Mouse (Mus musculus) left cerebral cortex, postnatal 14 days (tissue): Measurements from ENCODE around the gene Agtrap. TPM values are rescaled to one million over a fixed set of nuclear protein-coding genes. Genes with fewer than 3 reads are reported as not detected.

Experiments
- DNase-seq, 2 experiments: peaks; one replicate each; pipeline ENCODE4 v3.0.0; 2021 to 2022; ENCODE audit warnings: low spot score in 2 of 2, mixed read lengths in 1 of 2
- intact Hi-C: fragments of 180-260 bp; cut with DNase I; formaldehyde crosslinking; loops from one replicate; pipeline ENCODE4 v1.15.1; 2025
- total RNA-seq, 2 experiments: library from RNA; stranded (reverse); gene quantifications; 2 replicates each; pipeline ENCODE4 v1.2.3; 2021

Gene Agtrap
- total RNA-seq, 2 experiments from 2014 or later: 5.8 to 8.1 TPM

DNA sequence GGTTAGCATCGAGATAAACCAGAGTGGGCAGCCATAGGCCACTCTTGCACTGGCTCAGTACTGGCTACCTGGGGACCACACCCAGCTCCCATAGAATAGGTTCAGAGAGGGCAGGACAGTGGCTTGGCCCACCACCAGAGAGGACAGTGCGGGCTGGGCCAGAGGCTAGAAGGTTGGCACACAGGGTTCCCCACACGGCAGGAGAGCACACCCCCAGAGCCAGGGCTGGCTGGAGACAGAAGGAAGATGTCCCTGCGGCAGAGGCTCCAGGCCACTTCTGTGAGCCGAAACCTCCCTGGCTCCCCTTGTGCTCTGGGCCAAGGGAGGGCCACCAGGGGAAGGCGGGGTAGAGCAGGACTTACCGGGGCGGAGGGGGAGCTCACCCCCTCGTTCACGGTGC, 6.6 kb downstream of the Agtrap start:
- no peak for DNase-seq
- intact Hi-C loops: no loop called here

DNA sequence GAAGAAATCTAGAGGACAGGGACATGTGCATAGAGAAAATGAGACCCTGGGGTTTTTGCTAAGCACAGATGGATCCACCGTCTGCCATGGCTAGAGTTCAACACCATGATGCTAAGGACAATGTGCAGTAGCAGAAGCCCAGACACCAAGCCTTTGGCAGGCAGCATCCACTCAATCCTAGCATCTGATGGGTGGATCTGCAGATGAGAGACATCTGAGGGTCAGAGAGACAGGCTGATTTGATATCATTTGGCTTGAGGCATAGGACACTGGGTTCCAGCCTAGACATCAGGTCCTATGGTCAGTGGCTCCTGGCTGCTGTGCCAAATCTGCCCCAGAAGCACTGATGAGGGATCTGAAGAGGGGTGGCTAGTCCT, 7.2 kb downstream of the Agtrap start:
- intact Hi-C loops: no loop called here
- no peak for DNase-seq

DNA sequence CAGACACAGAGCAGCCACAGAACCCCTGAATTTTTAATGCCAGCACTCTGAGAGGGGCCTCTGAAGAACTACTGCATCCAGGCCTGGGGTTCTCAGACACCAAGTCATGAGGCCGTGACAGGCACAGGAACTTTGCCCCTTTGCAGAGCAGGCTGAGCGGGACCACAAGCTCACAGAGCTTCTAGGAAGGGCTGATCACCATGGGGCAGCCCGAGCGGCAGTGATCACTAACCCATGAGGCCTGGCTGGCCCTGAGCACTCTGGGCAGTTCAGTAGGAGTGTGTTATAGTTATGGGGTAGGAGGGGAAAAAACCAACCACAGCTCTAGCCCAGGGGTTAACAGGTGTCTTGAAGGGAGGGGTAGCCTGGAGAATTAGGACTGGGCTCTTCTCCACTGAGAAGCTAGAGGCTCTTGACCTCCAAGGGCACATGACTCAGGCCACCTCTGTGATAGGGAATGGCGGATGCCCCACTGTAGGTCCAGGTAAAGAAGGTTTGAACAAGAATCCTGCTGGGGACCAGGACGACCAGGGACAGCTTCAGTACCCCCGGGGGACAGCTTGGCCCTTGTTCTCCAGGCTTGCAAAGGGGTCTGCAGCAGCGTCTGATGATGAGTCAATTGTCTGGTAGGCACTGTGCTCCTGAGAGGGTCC, 7.8 kb downstream of the Agtrap start:
- intact Hi-C loops: no loop called here

DNA sequence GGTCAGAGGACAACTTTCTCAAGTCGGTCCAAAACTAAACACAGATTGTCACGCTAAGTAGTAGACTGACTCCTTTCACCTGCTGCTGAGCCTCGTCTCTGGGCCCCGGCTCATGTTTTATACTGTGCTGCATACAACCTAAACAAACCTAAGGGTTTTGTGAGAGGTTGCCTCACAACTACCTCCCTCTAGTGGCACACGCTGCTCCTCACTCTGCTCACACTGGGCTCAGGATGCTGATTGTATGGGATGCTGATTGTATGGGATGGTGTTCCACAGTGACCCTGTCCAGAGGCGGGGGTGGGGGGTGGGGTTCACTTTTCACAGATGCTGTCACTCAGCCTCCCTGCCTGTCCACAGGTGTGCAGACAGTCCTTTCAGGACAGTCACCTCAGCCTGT, 8.6 kb downstream of the Agtrap start:
- no peak for DNase-seq
- intact Hi-C loops: no loop called here

More for the DNA sequence above, 7.8 kb downstream of the Agtrap start:
- no peak for DNase-seq

GRCm38 (mm10) chr4:148075881-148076280, 11.9 kb downstream of the Agtrap start:
- DNase-seq: no peak
- intact Hi-C loops: no loop called here

DNA sequence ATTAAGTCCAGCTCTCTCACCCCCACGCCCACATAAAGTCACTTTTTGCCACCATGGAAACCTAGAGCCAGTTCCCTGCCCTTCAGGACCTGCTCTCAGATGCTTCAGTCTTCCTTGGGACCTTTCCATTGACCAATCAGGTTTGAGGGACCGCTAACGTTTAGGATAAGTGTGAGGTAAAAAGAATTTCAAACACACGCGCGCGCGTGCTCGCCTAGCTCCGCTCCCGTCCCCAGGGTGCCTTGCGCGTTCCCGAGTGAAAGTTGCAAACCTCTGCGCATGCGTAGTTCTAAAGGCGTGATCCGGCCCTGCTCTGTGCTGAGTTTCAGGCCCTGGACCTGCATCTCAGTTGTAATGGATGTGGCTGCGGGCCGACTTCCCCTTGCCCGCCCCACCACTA, 12.6 kb downstream of the Agtrap start:
- DNase-seq: peak; percentile 62 to 69
- intact Hi-C loops: no loop called here

DNA sequence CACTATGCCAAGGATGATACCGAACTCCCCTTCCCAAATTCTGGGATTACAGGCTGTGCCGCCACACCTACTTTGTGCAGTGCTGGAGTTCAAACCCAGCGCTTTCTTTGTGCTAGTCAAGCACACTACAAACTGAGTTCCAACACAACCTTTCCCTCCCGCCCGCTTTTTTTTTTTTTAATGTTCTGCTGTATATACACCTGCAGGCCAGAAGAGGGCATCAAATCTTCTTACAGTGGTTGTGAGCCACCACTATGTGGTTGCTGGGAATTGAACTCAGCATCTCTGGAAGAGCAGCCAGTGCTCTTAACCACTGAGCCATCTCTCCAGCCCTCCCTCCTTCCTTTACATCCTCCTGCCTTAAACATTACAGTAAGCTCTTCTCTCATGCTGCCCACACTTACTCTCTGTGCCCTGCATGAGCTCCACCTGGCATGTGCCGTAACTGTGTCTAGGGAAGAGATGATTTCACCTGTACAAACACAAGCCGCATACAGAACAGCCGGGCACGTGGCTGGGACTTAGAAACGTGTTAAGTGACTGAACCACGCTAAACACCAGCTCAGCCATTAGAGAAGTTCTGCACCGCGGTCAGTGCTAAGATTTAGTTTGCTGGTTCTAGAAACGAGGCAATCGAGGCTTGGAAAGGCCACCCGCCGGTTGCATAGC, 13.2 kb downstream of the Agtrap start:
- intact Hi-C loops: no loop called here

GRCm38 (mm10) chr4:148071508-148071907, 16.3 kb downstream of the Agtrap start:
- intact Hi-C loops: no loop called here
- no peak for DNase-seq

More for the DNA sequence above, 13.2 kb downstream of the Agtrap start:
- DNase-seq: no peak

GRCm38 (mm10) chr4:148069602-148070218, 18.1 kb downstream of the Agtrap start:
- DNase-seq: no peak
- intact Hi-C loops: no loop called here

- DNase-seq: no peak
- intact Hi-C loops: no loop called here
Measured at GRCm38 (mm10) chr4:148067346-148067745, 20.5 kb downstream of the Agtrap start.

DNA sequence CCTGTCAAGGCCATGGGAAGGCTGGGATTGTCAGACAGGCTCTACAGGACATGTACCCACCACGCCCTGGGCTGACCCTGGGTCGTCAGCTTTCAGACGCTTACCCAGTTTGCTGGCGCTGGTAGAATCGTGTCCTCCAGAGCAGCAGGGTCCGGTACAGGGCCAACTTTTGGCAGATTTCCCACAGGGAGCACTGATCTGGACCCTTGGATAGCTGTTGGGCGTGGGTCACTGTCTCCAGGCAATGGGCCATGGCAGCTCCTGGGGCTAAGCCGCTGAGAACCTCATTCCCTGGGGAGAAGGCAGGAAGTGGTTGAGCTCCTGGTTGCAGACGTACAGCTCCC, 21.5 kb downstream of the Agtrap start:
- intact Hi-C loops: no loop called here

GRCm38 (mm10) chr4:148065702-148066400, 22.0 kb downstream of the Agtrap start:
- DNase-seq: no peak
- intact Hi-C loops: no loop called here

More for the DNA sequence above, 21.5 kb downstream of the Agtrap start:
- no peak for DNase-seq

DNA sequence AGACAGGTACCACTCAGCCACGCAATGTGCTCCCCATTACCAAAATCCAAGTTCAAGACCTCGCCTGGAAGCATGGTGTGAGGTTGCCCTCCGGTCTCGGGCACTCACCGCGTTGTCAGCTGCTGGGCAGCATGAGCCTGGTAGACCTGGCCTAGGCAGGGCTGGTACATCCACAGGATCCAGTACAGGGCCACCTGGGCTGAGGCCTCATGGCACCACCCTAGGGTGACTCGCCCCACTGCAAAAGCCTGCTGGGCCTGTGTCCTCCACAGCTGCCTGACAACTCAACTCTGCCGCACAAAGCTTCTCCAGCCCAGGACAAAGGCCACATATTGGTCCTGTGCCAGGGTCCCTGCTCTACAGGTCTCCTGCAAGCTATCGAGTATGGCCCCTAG, 26.7 kb downstream of the Agtrap start:
- DNase-seq: no peak
- intact Hi-C loops: no loop called here

DNA sequence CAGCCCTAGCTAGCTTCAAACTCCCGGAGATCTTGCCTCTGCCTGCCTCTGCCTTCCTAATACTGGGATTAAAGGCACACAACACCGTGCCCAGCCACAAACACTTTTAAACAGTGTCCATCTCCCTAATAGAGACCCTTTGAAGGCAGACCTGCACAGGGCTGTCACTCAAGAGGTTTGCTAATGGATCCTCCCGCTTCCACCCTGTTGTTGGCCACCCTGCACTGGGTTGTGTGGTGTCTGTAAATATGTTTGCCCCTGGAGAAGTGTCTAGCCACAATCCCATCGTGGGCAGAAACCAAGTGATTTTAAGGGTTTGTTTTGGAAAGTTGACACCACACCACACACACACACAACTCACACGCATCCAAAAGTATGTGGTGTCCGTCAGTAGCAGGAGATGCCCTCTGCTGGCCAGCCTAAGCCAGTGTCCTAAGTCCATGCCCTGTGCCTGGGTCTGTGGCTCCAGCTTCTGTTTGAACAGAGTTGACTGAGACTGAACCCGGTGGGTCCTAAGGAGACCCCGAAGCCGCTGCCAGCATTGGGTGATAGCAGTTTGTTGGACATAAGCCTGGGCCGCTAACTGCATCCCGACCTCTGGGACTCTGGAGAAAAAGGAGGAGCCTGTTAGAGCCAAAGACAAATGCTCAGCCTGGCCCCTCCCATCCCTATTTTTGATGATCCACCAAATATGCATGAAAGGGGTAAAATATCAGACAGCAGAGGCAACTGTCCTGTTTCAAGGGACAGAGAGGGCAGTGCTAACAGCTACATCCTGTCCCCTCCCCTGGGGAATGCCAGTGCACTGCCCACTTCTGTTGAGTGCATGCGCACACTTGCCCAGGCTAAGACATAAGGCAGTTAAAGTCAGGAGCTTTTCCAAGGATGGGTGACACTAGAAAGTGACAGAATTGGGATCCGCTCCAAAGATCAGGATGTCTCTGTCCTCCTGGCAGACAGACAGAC, 27.4 kb downstream of the Agtrap start:
- intact Hi-C loops: no loop called here
- DNase-seq: no peak

- peak in 1 of 2 experiments; percentile 71 for DNase-seq
Measured at GRCm38 (mm10) chr4:148058993-148059392, 28.8 kb downstream of the Agtrap start.

GRCm38 (mm10) chr4:148058218-148058819, 29.5 kb downstream of the Agtrap start:
- intact Hi-C loops: no loop called here
- DNase-seq: no peak

More at GRCm38 (mm10) chr4:148058993-148059392, 28.8 kb downstream of the Agtrap start:
- intact Hi-C loops: no loop called here

GRCm38 (mm10) chr4:148057661-148058209, 30.1 kb downstream of the Agtrap start:
- no peak for DNase-seq

GRCm38 (mm10) chr4:148056801-148057200, 31.0 kb downstream of the Agtrap start:
- intact Hi-C loops: no loop called here
- no peak for DNase-seq

More at GRCm38 (mm10) chr4:148057661-148058209, 30.1 kb downstream of the Agtrap start:
- intact Hi-C loops: no loop called here
